Mouse (Mus musculus) left cerebral cortex, postnatal 4 days (tissue): ENCODE results near the gene Olfr479. TPM values are rescaled to one million over a fixed set of nuclear protein-coding genes. Genes with fewer than 3 reads are reported as not detected.
"Not testable (repeated sequence)": the region's sequence is repeated elsewhere in the genome, so short reads cannot be mapped to it uniquely, and the experiment has no call there.

Source experiments
- DNase-seq: peaks from one replicate; pipeline ENCODE4 v3.0.0-alpha.2; 2022
- intact Hi-C: fragments of 180-260 bp; cut with DNase I; formaldehyde crosslinking; loops from one replicate; pipeline ENCODE4 v1.15.1; 2025
- total RNA-seq, 2 experiments: library from RNA; stranded (reverse); gene quantifications; 2 replicates each; pipeline ENCODE4 v1.2.3; 2021

The Olfr479 gene
- total RNA-seq: not detected

- intact Hi-C loops: no loop called here
- DNase-seq: no peak
These were observed at the start of gene Olfr479 for GRCm38 (mm10) chr7:108050393-108050792. Olfr479 (plus strand) TSS chr7:108050693.

DNA sequence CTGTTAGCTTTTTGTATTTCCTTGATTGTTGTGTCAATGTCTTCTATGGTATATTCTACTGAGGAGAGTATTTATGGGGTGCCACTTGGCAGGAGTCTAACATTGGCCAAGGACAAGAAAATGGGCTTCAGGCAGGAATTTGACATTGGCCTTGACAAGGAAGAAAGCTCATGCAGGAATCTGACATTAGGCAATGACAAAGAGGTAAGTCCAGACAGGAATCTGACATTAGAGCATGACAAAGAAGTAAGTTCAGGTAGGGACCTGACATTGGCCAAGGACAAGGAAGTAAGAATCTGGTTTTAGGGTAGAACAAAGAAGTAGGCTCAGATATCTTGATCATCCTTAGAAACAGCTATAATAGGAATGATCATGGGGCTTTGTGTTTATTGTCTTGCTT lies 36.2 kb upstream of the Olfr479 start:
- DNase-seq, intact Hi-C loops: not testable (repeated sequence)

GRCm38 (mm10) chr7:108033889-108034288 lies 16.6 kb upstream of the Olfr479 start, which contains the start of gene Olfr478:
Olfr478 (minus strand) TSS chr7:108033989.
- intact Hi-C loops: no loop called here
- DNase-seq: no peak

GRCm38 (mm10) chr7:108067246-108067645 lies 16.8 kb downstream of the Olfr479 start, which contains the start of gene Olfr480:
Olfr480 (minus strand) TSS chr7:108067346.
- DNase-seq: no peak
- intact Hi-C loops: no loop called here

GRCm38 (mm10) chr7:108079555-108079954 lies 29.1 kb downstream of the Olfr479 start, which contains the start of gene Olfr481:
Olfr481 (plus strand) TSS chr7:108079855.
- intact Hi-C loops: no loop called here
- no peak for DNase-seq

GRCm38 (mm10) chr7:108097486-108097885 lies 47.0 kb downstream of the Olfr479 start, which contains the start of gene Olfr482:
Olfr482 (minus strand) TSS chr7:108097586.
- intact Hi-C loops: no loop called here
- no peak for DNase-seq

DNA sequence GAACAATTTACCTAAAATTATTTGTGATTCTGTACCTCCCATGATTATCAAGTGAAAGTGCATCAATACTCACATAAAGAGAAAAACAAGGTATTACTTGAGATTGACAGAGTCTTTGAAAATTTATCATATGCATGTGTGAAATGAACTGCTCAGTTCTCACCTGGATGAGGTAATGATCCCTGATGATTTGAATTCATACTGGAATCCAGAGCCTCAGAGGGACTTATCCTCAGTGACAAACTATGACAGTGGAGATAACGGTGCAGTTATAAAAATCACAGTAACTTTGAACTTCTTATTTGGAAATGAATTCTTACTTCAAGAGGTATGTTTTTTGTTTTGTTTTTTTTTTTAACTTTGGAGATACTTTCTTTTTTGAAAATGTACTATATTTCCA lies 50.1 kb downstream of the Olfr479 start, which contains the start of gene Olfr483:
Gene Olfr483, plus strand, starts transcription at position 301 of the 400 bp plus-strand sequence.
- DNase-seq: no peak
- intact Hi-C loops: no loop called here

Other genes with a start within 250 kb of the Olfr479 start
- not detected for gene Ovch2, start 249.5 kb upstream of the Olfr479 start, total RNA-seq
- gene Olfr467, start 238.4 kb upstream of the Olfr479 start, total RNA-seq: not detected
- not detected for gene Olfr469, start 225.2 kb upstream of the Olfr479 start, total RNA-seq
- gene Olfr470, start 203.2 kb upstream of the Olfr479 start, total RNA-seq: not detected
- gene Olfr472, start 152.8 kb upstream of the Olfr479 start, total RNA-seq: not detected
- gene Olfr473, start 120.2 kb upstream of the Olfr479 start, total RNA-seq: not detected
- not detected for gene Olfr474, start 96.0 kb upstream of the Olfr479 start, total RNA-seq
- gene Olfr476, start 85.9 kb upstream of the Olfr479 start, total RNA-seq: not detected
- not detected for gene Olfr477, start 64.0 kb upstream of the Olfr479 start, total RNA-seq
- gene Olfr478, start 16.7 kb upstream of the Olfr479 start, total RNA-seq: not detected
- not detected for gene Olfr480, start 16.7 kb downstream of the Olfr479 start, total RNA-seq
- gene Olfr481, start 29.2 kb downstream of the Olfr479 start, total RNA-seq: not detected
- gene Olfr482, start 46.9 kb downstream of the Olfr479 start, total RNA-seq: 1 to 10 TPM; 1.7 to 1.9 TPM
- gene Olfr483, start 50.2 kb downstream of the Olfr479 start, total RNA-seq: not detected
- not detected for gene Olfr484, start 76.8 kb downstream of the Olfr479 start, total RNA-seq
- gene Olfr485, start 109.2 kb downstream of the Olfr479 start, total RNA-seq: not detected
- not detected for gene Olfr486, start 122.0 kb downstream of the Olfr479 start, total RNA-seq
- gene Olfr487, start 163.9 kb downstream of the Olfr479 start, total RNA-seq: not detected
- not detected for gene Olfr488, start 207.7 kb downstream of the Olfr479 start, total RNA-seq
- not detected for gene Olfr490, start 238.2 kb downstream of the Olfr479 start, total RNA-seq